Mouse (Mus musculus): Measurements from ENCODE around the gene Pde1b. TPM values are rescaled to one million over a fixed set of nuclear protein-coding genes. Genes with fewer than 3 reads are reported as not detected.

Gene Pde1b
- 26.8 and 44.9 TPM in 2 replicates for polyA plus RNA-seq (2016; fragmentation: Nextera tagmentation; extraction: Ambion mirVana)

DNA sequence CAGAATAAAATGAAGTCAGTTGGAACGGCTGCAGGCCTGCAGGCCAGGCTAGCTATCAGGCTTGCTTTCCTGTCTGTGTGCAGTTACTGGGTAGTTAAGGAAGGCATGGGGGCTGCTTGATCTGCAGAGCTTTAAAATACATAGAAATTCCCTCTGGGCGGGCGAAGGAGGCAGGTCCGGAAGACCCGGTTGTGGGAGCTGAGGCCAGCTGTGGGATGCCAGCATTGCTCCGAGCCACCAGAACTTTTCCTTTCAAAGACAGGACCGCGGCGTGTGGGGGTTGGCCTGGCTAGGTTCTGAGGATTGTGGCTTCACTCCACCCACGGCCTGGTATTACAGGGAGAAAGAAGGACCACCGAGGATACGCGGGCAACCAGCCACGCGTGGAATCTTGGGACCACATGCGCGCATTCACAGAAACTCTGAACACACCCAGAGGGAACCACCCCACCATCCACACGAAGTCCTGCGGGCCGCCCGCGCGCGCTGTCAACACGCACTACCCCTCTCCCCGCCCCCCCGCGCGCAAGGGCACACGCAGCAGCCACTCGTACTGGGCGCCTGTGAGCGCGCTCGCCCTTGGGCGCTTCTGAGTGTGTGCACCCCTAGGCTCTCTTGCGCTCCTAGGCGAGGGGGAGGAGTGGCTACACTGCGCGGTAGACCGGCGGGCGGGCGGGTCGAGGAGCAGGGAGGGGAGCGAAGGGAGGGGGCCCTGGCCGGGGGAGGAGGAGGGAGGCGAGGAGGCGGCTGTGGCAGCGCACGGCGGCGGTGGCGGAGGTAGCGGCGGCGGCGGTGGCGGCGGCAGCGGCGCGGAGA is at the start of gene Pde1b:
Pde1b (plus strand) TSS at position 600 of the 816 bp plus-strand sequence.
- Histone ChIP-seq H3K4me3 (peak within 1 kb of the TSS; percentile 75), H3K27ac (peak within 1 kb of the TSS; percentile 90), H3K9me3 (no peaks in the 10 kb centered on the region), H3K36me3 (no peaks in the 10 kb centered on the region), H3K27me3 (ENCODE audit: insufficient read depth, poor library complexity, severe bottlenecking) (peaks cover 58% of the 10 kb centered on the region), H3K4me1 (replicated peaks) (peaks cover 43% of the 10 kb centered on the region)
- DNase-seq (ENCODE audit: low spot score): peak; percentile 72
- under 1% methylated on average over 62 of the region's 63 CpGs for WGBS

- no peaks in the 10 kb centered on the region for H3K27me3 ChIP-seq (ENCODE audit: insufficient read depth, poor library complexity, severe bottlenecking)
- no peak within 1 kb of the TSS for H3K27ac ChIP-seq
- no peak within 1 kb of the TSS for H3K4me3 ChIP-seq
- WGBS: 89% methylated on average over 13 of the region's 13 CpGs
- H3K36me3 ChIP-seq: no peaks in the 10 kb centered on the region
- H3K9me3 ChIP-seq: no peaks in the 10 kb centered on the region
- no peaks in the 10 kb centered on the region for H3K4me1 ChIP-seq (replicated peaks)
- DNase-seq (ENCODE audit: low spot score): no peak
These were observed 49.1 kb upstream of the Pde1b start, which contains the start of gene Nckap1l for GRCm38 (mm10) chr15:103453551-103454218. Gene Nckap1l (plus strand): TSS chr15:103453794.

- DNase-seq (ENCODE audit: low spot score): no peak
- H3K4me1 ChIP-seq (replicated peaks): no peaks in the 10 kb centered on the region
- no peak overlapping the region for H3K27ac ChIP-seq
- no peak overlapping the region for H3K4me3 ChIP-seq
- no peaks in the 10 kb centered on the region for H3K36me3 ChIP-seq
- H3K27me3 ChIP-seq (ENCODE audit: insufficient read depth, poor library complexity, severe bottlenecking): no peaks in the 10 kb centered on the region
- 89% methylated on average over 6 of the region's 6 CpGs for WGBS
- no peaks in the 10 kb centered on the region for H3K9me3 ChIP-seq
These were observed 48.4 kb upstream of the Pde1b start for GRCm38 (mm10) chr15:103454449-103454848.

- Histone ChIP-seq H3K9me3 (no peaks in the 10 kb centered on the region), H3K27ac (no peak overlapping the region), H3K27me3 (ENCODE audit: insufficient read depth, poor library complexity, severe bottlenecking) (no peaks in the 10 kb centered on the region), H3K36me3 (no peaks in the 10 kb centered on the region), H3K4me3 (no peak overlapping the region), H3K4me1 (replicated peaks) (no peaks in the 10 kb centered on the region)
- WGBS: 81% methylated on average over 7 of the region's 7 CpGs
- no peak for DNase-seq (ENCODE audit: low spot score)
These were observed 40.1 kb upstream of the Pde1b start for GRCm38 (mm10) chr15:103462539-103463261.

DNA sequence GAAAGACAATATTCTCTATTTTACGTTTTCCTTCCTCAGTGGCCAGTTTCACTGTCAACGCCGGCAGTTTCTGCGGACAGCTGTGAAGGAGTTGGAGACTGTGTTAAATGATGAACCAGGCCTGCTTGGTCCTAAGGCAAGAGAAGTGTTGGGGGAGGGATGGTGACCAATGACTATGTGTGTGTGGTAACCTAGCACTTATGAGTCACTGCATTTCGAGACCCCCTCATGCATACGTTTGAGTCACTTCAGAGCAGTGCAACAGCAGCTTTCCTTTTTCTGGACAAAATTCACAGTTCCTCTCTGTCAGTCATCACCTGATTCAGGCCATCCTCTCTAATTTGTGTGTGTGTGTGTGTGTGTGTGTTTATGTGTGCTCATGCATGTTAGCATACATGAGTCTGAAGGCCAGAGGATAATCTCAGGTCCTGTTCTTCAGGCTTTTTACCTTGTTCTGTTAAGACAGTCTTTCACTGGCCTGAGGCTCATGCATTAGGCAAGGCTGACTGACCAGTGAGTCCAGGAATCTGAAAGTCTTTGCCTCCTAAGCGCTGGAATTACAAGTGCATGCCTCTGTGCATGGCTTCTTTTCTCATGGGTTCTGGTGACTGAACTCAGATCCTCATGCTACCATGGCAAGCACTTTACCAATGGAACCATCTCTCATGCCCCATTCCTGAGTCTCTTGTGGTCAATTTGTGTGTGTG is 31.2 kb upstream of the Pde1b start:
- WGBS: 87% methylated on average over 7 of the region's 7 CpGs
- no peaks in the 10 kb centered on the region for H3K4me1 ChIP-seq (replicated peaks)
- no peak overlapping the region for H3K27ac ChIP-seq

DNA sequence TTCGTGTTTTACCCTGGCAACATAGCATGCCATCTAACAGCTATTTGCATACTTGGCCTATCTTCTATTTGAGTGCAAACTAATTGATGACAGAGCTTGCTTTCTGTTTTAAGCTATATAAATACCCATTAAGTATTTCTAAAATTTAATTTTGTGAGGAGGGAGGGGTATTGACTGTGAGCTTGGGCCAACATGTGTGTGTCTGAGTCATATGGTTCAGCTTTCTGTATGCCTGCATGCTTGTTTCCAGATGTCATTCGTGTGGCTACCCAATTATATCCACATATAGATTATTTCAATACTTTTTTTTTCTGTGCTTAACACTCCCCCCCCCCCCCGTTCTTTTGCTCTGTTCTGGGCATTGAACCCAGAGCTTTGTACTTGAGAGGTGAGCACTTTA is 30.6 kb upstream of the Pde1b start:
- Histone ChIP-seq H3K36me3 (no peaks in the 10 kb centered on the region), H3K27ac (no peak overlapping the region), H3K27me3 (ENCODE audit: insufficient read depth, poor library complexity, severe bottlenecking) (no peaks in the 10 kb centered on the region), H3K4me1 (replicated peaks) (no peaks in the 10 kb centered on the region), H3K9me3 (no peaks in the 10 kb centered on the region), H3K4me3 (no peak overlapping the region)
- WGBS: 83% methylated on average over 3 of the region's 3 CpGs
- no peak for DNase-seq (ENCODE audit: low spot score)

More for the DNA sequence above, 31.2 kb upstream of the Pde1b start:
- Histone ChIP-seq H3K27me3 (ENCODE audit: insufficient read depth, poor library complexity, severe bottlenecking) (no peaks in the 10 kb centered on the region), H3K4me3 (no peak overlapping the region), H3K9me3 (no peaks in the 10 kb centered on the region), H3K36me3 (no peaks in the 10 kb centered on the region)
- DNase-seq (ENCODE audit: low spot score): no peak

DNA sequence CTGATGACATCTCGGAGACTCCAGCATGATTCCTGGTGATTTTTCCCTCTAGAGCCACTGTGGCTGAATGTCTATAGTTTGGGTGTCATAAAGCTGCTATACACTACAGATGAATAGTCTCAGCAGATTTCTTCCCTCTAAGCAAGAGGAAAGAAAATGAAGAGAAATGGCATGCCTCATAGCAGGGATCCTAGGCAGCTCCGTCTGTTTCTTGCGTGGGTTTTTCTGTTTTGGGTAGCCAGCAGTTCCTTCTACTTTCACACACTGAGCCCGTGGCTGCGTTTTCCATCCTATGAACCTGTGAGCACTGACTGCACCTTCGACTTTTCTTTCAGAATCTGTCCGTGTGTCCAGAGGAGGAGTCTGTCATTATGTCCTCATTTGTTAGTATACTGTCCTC is 29.7 kb upstream of the Pde1b start:
- H3K27ac ChIP-seq: no peak overlapping the region
- no peaks in the 10 kb centered on the region for H3K4me1 ChIP-seq (replicated peaks)
- no peaks in the 10 kb centered on the region for H3K9me3 ChIP-seq
- DNase-seq (ENCODE audit: low spot score): no peak
- H3K4me3 ChIP-seq: no peak overlapping the region
- 88% methylated on average over 7 of the region's 7 CpGs for WGBS
- H3K27me3 ChIP-seq (ENCODE audit: insufficient read depth, poor library complexity, severe bottlenecking): no peaks in the 10 kb centered on the region
- no peaks in the 10 kb centered on the region for H3K36me3 ChIP-seq

- DNase-seq (ENCODE audit: low spot score): no peak
- 88% methylated on average over 5 of the region's 5 CpGs for WGBS
These were observed 29.1 kb upstream of the Pde1b start for GRCm38 (mm10) chr15:103473769-103474168.

GRCm38 (mm10) chr15:103479080-103479606 is 23.7 kb upstream of the Pde1b start:
- Histone ChIP-seq H3K4me1 (replicated peaks) (peaks cover 12% of the 10 kb centered on the region), H3K27me3 (ENCODE audit: insufficient read depth, poor library complexity, severe bottlenecking) (no peaks in the 10 kb centered on the region), H3K27ac (no peak overlapping the region), H3K4me3 (no peak overlapping the region), H3K9me3 (no peaks in the 10 kb centered on the region), H3K36me3 (no peaks in the 10 kb centered on the region)
- WGBS: 80% methylated on average over 1 of the region's 1 CpGs
- DNase-seq (ENCODE audit: low spot score): no peak

More at GRCm38 (mm10) chr15:103473769-103474168, 29.1 kb upstream of the Pde1b start:
- Histone ChIP-seq H3K27ac (no peak overlapping the region), H3K4me3 (no peak overlapping the region), H3K4me1 (replicated peaks) (peaks cover 3% of the 10 kb centered on the region; the same call in 1 of the 2 replicates), H3K36me3 (no peaks in the 10 kb centered on the region), H3K9me3 (no peaks in the 10 kb centered on the region), H3K27me3 (ENCODE audit: insufficient read depth, poor library complexity, severe bottlenecking) (no peaks in the 10 kb centered on the region)

- Histone ChIP-seq H3K27ac (no peak overlapping the region), H3K36me3 (no peaks in the 10 kb centered on the region), H3K9me3 (no peaks in the 10 kb centered on the region), H3K4me3 (no peak overlapping the region), H3K4me1 (replicated peaks) (peaks cover 18% of the 10 kb centered on the region), H3K27me3 (ENCODE audit: insufficient read depth, poor library complexity, severe bottlenecking) (no peaks in the 10 kb centered on the region)
- 86% methylated on average over 2 of the region's 2 CpGs for WGBS
- DNase-seq (ENCODE audit: low spot score): no peak
These were observed 22.7 kb upstream of the Pde1b start for GRCm38 (mm10) chr15:103480129-103480528.

DNA sequence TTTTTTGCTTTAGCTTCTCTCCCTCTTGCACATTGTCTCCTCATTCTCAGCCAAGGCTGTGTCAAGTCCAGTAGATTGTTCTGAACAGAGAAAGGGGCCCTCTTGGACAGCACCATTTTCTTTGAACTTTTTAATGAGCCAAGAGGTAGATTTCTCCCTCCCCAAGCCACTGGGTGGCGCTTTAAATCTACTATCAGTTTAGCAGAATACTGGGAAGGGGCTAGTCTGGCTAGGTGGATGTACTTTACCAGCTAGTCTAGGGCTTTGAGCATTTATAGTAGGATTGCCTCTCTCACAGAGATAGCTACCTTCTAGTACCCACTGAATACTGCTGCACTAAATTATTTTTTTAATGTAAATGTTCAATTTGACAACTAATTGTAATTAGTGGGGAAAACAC is 20.3 kb upstream of the Pde1b start:
- no peaks in the 10 kb centered on the region for H3K9me3 ChIP-seq
- no peaks in the 10 kb centered on the region for H3K36me3 ChIP-seq
- H3K27me3 ChIP-seq (ENCODE audit: insufficient read depth, poor library complexity, severe bottlenecking): no peaks in the 10 kb centered on the region
- DNase-seq (ENCODE audit: low spot score): peak; percentile 54
- H3K4me1 ChIP-seq (replicated peaks): peaks cover 18% of the 10 kb centered on the region
- peak overlapping the region; percentile 40; the same call in 1 of the 2 replicates for H3K27ac ChIP-seq
- WGBS: 0% methylated on average over 1 of the region's 1 CpGs
- H3K4me3 ChIP-seq: no peak overlapping the region

DNA sequence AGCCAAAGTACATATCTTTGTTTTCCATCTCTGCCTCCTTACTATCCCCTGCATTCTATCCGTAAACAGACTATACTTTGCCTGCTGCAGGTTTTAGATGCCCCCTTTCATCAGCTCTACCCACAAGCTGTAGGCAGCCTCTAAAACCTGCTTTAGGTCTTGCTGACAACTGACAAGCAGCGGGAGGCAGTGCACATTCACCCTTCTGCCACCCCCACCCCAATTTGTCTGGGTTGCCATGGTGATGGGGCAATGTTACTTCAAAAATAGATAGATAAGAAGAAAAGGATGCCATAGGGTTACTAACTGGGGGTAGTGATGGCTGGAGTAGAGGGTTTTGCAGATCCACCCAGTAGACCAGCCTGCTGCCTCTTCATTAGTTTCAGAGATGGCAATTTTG is 18.3 kb upstream of the Pde1b start:
- 47% methylated on average over 2 of the region's 2 CpGs for WGBS
- Histone ChIP-seq H3K27ac (peak overlapping the region; percentile 29; the same call in 1 of the 2 replicates), H3K4me3 (no peak overlapping the region), H3K9me3 (no peaks in the 10 kb centered on the region), H3K36me3 (no peaks in the 10 kb centered on the region), H3K4me1 (replicated peaks) (peaks cover 11% of the 10 kb centered on the region), H3K27me3 (ENCODE audit: insufficient read depth, poor library complexity, severe bottlenecking) (no peaks in the 10 kb centered on the region)
- DNase-seq (ENCODE audit: low spot score): no peak
